Mouse (Mus musculus) lung, adult 2 months (tissue): ENCODE measurements around the gene Marf1.

Source experiments
- CTCF ChIP-seq: fragments of 200-500 bp; IDR thresholded peaks from 2 replicates; pipeline ENCODE4 v1.5.1; 2011; ENCODE audit warnings: mild to moderate bottlenecking, low read length, control low read depth; ENCODE audit not compliant: insufficient read depth
- POLR2A ChIP-seq: fragments of 200-500 bp; IDR thresholded peaks from 2 replicates; pipeline ENCODE4 v1.6.1; 2011; ENCODE audit warnings: low read depth, mild to moderate bottlenecking, control low read depth, low read length, borderline replicate concordance; ENCODE audit errors: extremely low read depth

DNA sequence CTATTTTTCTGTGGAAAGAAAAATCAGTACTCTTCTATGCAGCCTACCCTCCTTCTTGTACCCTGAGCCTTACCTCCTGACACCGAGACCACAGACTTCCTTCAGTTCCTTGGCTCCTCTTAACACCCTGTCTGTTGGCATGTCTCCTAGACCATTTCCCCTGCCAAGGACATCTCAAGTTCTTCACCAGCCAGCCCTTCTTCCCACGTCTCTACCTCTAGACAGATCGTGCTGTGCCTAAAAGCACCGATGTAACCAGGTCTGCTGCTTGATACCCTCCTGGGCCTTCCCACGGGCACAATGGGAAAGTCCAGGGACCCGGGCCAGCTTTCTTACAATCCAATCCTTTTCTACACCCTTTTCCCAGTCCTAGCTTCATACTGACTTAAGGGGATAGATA, 57.3 kb downstream of the Marf1 start:
- TF ChIP-seq POLR2A: no peak
- no peak for TF ChIP-seq CTCF
